Mouse (Mus musculus) forebrain, postnatal 0 days (tissue): ENCODE results near the gene Birc3. TPM values are rescaled to one million over a fixed set of nuclear protein-coding genes. Genes with fewer than 3 reads are reported as not detected.

Source experiments
- ATAC-seq: fragments of 200-750 bp; cut with Nextera tagmentation; 2 replicates; pipeline ENCODE4 v1.8.0; 2017; ENCODE audit warnings: mild to moderate bottlenecking, moderate library complexity
- DNase-seq: peaks from one replicate; pipeline ENCODE4 v3.0.0-alpha.2; 2015
- H3K27ac ChIP-seq: fragments of 300-500 bp; sonication (generic); 2 replicates; pipeline ENCODE4 v1.5.1; 2014; ENCODE audit warnings: low read depth, mild to moderate bottlenecking, antibody characterized with exemption, low read length, moderate library complexity, mixed read lengths
- H3K27me3 ChIP-seq: fragments of 300-500 bp; sonication (generic); 2 replicates; pipeline ENCODE4 v1.6.1; 2014; ENCODE audit warnings: mild to moderate bottlenecking, low read length, mixed read lengths; ENCODE audit not compliant: insufficient read depth
- H3K36me3 ChIP-seq: fragments of 300-500 bp; sonication (generic); 2 replicates; pipeline ENCODE4 v1.6.1; 2014; ENCODE audit warnings: mild to moderate bottlenecking, moderate library complexity; ENCODE audit not compliant: insufficient read depth
- H3K4me1 ChIP-seq: fragments of 300-500 bp; sonication (generic); 2 replicates; pipeline ENCODE4 v1.6.1; 2014; ENCODE audit warnings: antibody characterized with exemption; ENCODE audit not compliant: insufficient read depth
- H3K4me2 ChIP-seq: fragments of 300-500 bp; sonication (generic); 2 replicates; pipeline ENCODE4 v1.6.1; 2014; ENCODE audit warnings: low read depth, mild to moderate bottlenecking, moderate library complexity
- H3K4me3 ChIP-seq: fragments of 300-500 bp; sonication (generic); 2 replicates; pipeline ENCODE4 v1.5.1; 2014; ENCODE audit warnings: low read depth, low read length, mixed read lengths
- H3K9ac ChIP-seq: fragments of 300-500 bp; sonication (generic); 2 replicates; pipeline ENCODE4 v1.6.1; 2014; ENCODE audit warnings: mild to moderate bottlenecking
- H3K9me3 ChIP-seq: fragments of 300-500 bp; sonication (generic); 2 replicates; pipeline ENCODE4 v1.6.1; 2016; ENCODE audit warnings: low read length
- CTCF ChIP-seq: sonication (generic); IDR thresholded peaks from 2 replicates; pipeline ENCODE4 v1.5.1; 2016; ENCODE audit warnings: antibody characterized with exemption, control low read depth, low read depth
- whole genome bisulfite sequencing: fragments of 180-500 bp; shearing (Covaris S2); extraction: QIAGEN DNeasy Blood & Tissue Kit; methylation state at CpG from one replicate; pipeline ENCODE4 v1.1.7; 2014; 5-methylcytosine and 5-hydroxymethylcytosine counted together
- polyA plus RNA-seq: library from polyadenylated mRNA; unstranded; fragments of >200 nt; fragmentation: Nextera tagmentation; extraction: Ambion mirVana; gene quantifications from 2 replicates; pipeline ENCODE4 v1.2.1, GENCODE M21; 2015
- total RNA-seq: library from RNA; depleted of rRNA; stranded (reverse); fragments of >200 nt; gene quantifications from 2 replicates; pipeline ENCODE4 v1.2.3, GENCODE M21; 2014; rRNA removed

Gene Birc3
- total and polyA plus RNA-seq, 2 experiments from 2014 or later, result 0.90 to 2.5 TPM

- WGBS, result 94% methylated on average over 5 of the region's 5 CpGs
These were observed 48.1 kb downstream of the Birc3 start for GRCm38 (mm10) chr9:7824916-7825315.

GRCm38 (mm10) chr9:7822758-7823157, 50.2 kb downstream of the Birc3 start:
- no peak overlapping the region for H3K9ac ChIP-seq
- H3K4me1 ChIP-seq, result no peaks in the 10 kb centered on the region
- ATAC-seq, result 0 out of 2 replicates have a peak, but pooled peaks have one; percentile 54
- WGBS, result 85% methylated on average over 3 of the region's 3 CpGs
- peaks cover 26% of the 10 kb centered on the region for H3K36me3 ChIP-seq
- no peak overlapping the region for H3K4me2 ChIP-seq
- no peak overlapping the region for H3K27ac ChIP-seq
- H3K27me3 ChIP-seq, result no peaks in the 10 kb centered on the region
- 0 out of 2 replicates have a peak, but pooled peaks have one; percentile 29 for TF ChIP-seq CTCF
- no peak overlapping the region for H3K4me3 ChIP-seq
- no peaks in the 10 kb centered on the region for H3K9me3 ChIP-seq
- no peak for DNase-seq

More at GRCm38 (mm10) chr9:7824916-7825315, 48.1 kb downstream of the Birc3 start:
- Histone ChIP-seq H3K27me3 (no peaks in the 10 kb centered on the region), H3K4me1 (no peaks in the 10 kb centered on the region), H3K4me2 (no peak overlapping the region), H3K4me3 (no peak overlapping the region), H3K9me3 (no peaks in the 10 kb centered on the region), H3K9ac (no peak overlapping the region), H3K36me3 (peaks cover 15% of the 10 kb centered on the region), H3K27ac (no peak overlapping the region)
- ATAC-seq (no peak), DNase-seq (no peak)
- TF ChIP-seq CTCF, result no peak

GRCm38 (mm10) chr9:7805101-7805506, 67.9 kb downstream of the Birc3 start:
- Histone ChIP-seq H3K9me3 (no peaks in the 10 kb centered on the region), H3K4me2 (no peak overlapping the region), H3K4me1 (no peaks in the 10 kb centered on the region), H3K27me3 (no peaks in the 10 kb centered on the region), H3K4me3 (no peak overlapping the region), H3K9ac (no peak overlapping the region), H3K27ac (no peak overlapping the region), H3K36me3 (no peaks in the 10 kb centered on the region)
- no peak for DNase-seq
- WGBS, result 85% methylated on average over 3 of the region's 5 CpGs
- TF ChIP-seq CTCF, result no peak
- ATAC-seq, result no peak; the same call in 1 of the 2 replicates

Other genes with a start within 250 kb of the Birc3 start
- gene Mmp20, start 245.0 kb downstream of the Birc3 start, total RNA-seq, result not detected in 2 replicates
- gene Mmp20, start 245.0 kb downstream of the Birc3 start, polyA plus RNA-seq, result not detected in 2 replicates
- gene Mmp7, start 181.1 kb downstream of the Birc3 start, total RNA-seq, result not detected in 2 replicates
- not detected in 2 replicates for gene Mmp7, start 181.1 kb downstream of the Birc3 start, polyA plus RNA-seq
- gene Tmem123, start 109.1 kb downstream of the Birc3 start, total RNA-seq, result 13.7 and 19.8 TPM in 2 replicates
- gene Tmem123, start 109.1 kb downstream of the Birc3 start, polyA plus RNA-seq, result 13.9 TPM in 2 replicates
- 53.0 and 54.2 TPM in 2 replicates for gene Birc2, start 36.1 kb downstream of the Birc3 start, total RNA-seq
- 23.8 and 28.8 TPM in 2 replicates for gene Birc2, start 36.1 kb downstream of the Birc3 start, polyA plus RNA-seq
- 10.7 and 14.5 TPM in 2 replicates for gene Yap1, start 131.4 kb upstream of the Birc3 start, total RNA-seq
- gene Yap1, start 131.4 kb upstream of the Birc3 start, polyA plus RNA-seq, result 4.0 and 4.7 TPM in 2 replicates
- 15.9 and 17.6 TPM in 2 replicates for gene Cfap300, start 169.6 kb upstream of the Birc3 start, total RNA-seq
- 11.0 and 12.6 TPM in 2 replicates for gene Cfap300, start 169.6 kb upstream of the Birc3 start, polyA plus RNA-seq